Comparison of ENCODE assay signal across 22 mouse cellular contexts in the genomic region with DNA sequence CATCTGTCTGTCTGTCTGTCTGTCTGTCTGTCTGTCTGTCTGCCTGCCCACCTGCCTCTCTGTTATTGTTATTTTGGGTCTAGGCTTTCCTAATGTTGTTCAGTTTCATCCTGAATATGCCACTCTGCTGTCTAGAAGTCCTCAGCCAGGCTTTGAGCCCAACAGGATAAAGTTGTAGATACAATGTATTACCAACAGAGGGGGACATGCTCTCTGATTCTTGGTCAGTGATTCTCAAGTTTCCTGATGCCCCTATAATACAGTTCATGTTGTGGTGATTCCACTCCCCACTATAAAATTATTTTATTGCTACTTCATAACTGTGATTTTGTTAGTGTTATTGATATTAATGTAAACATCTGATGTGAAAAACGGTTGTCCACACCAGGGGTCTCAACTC. TPM values are rescaled to one million over a fixed set of nuclear protein-coding genes. Genes with fewer than 3 reads are reported as not detected.
A peak's percentile ranks its signal among the peaks of the same experiment; 100 is the strongest.
DNase-seq lines count a peak whose midpoint lies in the region; TF ChIP-seq lines count a peak whose summit lies in the region.
"Had no signal": no experiment of that assay in that cellular context is flagged by ENCODE, and none has a peak within 500 bp of the region (broad histone marks: within the 10 kb centered on the region; RNA-seq: fewer than 3 reads in every experiment).

No protein-coding gene starts in this region.

- no peaks in the 10 kb centered on the region for H3K27me3 ChIP-seq in liver, adult 2 months (ENCODE audit: control insufficient read depth, insufficient read depth, low read length)
- H3K27me3 ChIP-seq: embryonic facial prominence, embryonic 15.5 days; forebrain, embryonic 15.5 days; limb, embryonic 12.5 days had no signal

- no peaks in the 10 kb centered on the region for H3K79me2 ChIP-seq in liver, adult 2 months (ENCODE audit: control insufficient read depth, insufficient read depth, low read length)

- WGBS in liver, adult 2 months, result 25% methylated on average over 1 of the region's 1 CpGs

- TF ChIP-seq POLR2A in liver, adult 2 months (IDR thresholded peaks at IDR 0.05; ENCODE audit: extremely low read depth, insufficient read depth, low read length), result no peak

- no peak overlapping the region for H3K9ac ChIP-seq in liver, adult 2 months (ENCODE audit: low read depth, low read length)
- H3K9ac ChIP-seq: embryonic facial prominence, embryonic 15.5 days; forebrain, embryonic 15.5 days; limb, embryonic 12.5 days had no signal

- DNase-seq in embryo, embryonic 10 days (ENCODE audit: low spot score), result peak; percentile 24
- DNase-seq in embryo, embryonic 9.5 days (ENCODE audit: extremely low spot score), result no peak
- peak; percentile 10 for DNase-seq in liver, adult 2 months (ENCODE audit: extremely low read depth, low read depth, low spot score)
- DNase-seq in liver, result no peak
- peak; percentile 25 for DNase-seq in ES-CJ7 (ENCODE audit: low read depth, low spot score)
- peak; percentile 7 for DNase-seq in embryo, embryonic 11 days
- DNase-seq in left cerebral cortex, adult 9 months (ENCODE audit: low spot score in 2 of 2), result no peak
- DNase-seq in ovary, postnatal 10 days (ENCODE audit: low spot score), result no peak
- DNase-seq: adrenal gland, adult 2 months; cerebellum, postnatal 10 days; heart, postnatal 4 days; kidney, postnatal 14 days; thymus, adult 2 months had no signal

- TF ChIP-seq CTCF in liver, adult 2 months (IDR thresholded peaks at IDR 0.05; ENCODE audit: low read depth, low read length), result peak; percentile 38

- no peaks in the 10 kb centered on the region for H3K36me3 ChIP-seq in liver, adult 2 months (ENCODE audit: control insufficient read depth, insufficient read depth, low read length)
- H3K36me3 ChIP-seq: embryonic facial prominence, embryonic 15.5 days; forebrain, embryonic 15.5 days; limb, embryonic 12.5 days had no signal

- H3K27ac ChIP-seq in liver, adult 2 months (replicated peaks; ENCODE audit: insufficient read depth, low read depth, low read length), result no peak overlapping the region
- H3K27ac ChIP-seq: embryonic facial prominence, embryonic 15.5 days; forebrain, embryonic 15.5 days; limb, embryonic 12.5 days had no signal

- H3K4me1 ChIP-seq in liver, adult 2 months (ENCODE audit: control insufficient read depth, insufficient read depth, low read length), result peaks cover 10% of the 10 kb centered on the region; the same call in 1 of the 2 replicates
- H3K4me1 ChIP-seq: embryonic facial prominence, embryonic 15.5 days; forebrain, embryonic 15.5 days; limb, embryonic 12.5 days had no signal

- H3K4me3 ChIP-seq in liver, adult 2 months (ENCODE audit: insufficient read depth, low read depth, low read length), result no peak overlapping the region
- H3K4me3 ChIP-seq: embryonic facial prominence, embryonic 15.5 days; forebrain, embryonic 15.5 days; limb, embryonic 12.5 days had no signal

RNA-seq across cellular contexts. Expression of gene Olfr96, which starts 1.9 kb away (rescaled TPM):
- not detected in 2 replicates for total RNA-seq in liver, adult 2 months (2014; rRNA removed)
- not detected in 2 replicates for polyA plus RNA-seq in liver, adult 2 months (2012; rRNA removed)
- total RNA-seq: adrenal gland, adult 2 months; gastrocnemius, adult 8-10 months; heart, postnatal 4 days; layer of hippocampus, postnatal 14 days; megakaryocyte-erythroid progenitor cell, adult 5-6 weeks had no signal
- polyA plus RNA-seq: adrenal gland, adult 2 months; forebrain, embryonic 15.5 days; heart, embryonic 11.5 days; inflammation-experienced regulatory T-cells, adult 6 months; limb, embryonic 12.5 days; lung, embryonic 16.5 days; thymus, adult 2 months had no signal

RNA-seq across cellular contexts. Expression of gene Olfr95, which starts 9.0 kb away (rescaled TPM):
- not detected in 2 replicates for total RNA-seq in liver, adult 2 months (2014; rRNA removed)
- not detected in 2 replicates for polyA plus RNA-seq in liver, adult 2 months (2012; rRNA removed)
- total RNA-seq: adrenal gland, adult 2 months; gastrocnemius, adult 8-10 months; heart, postnatal 4 days; layer of hippocampus, postnatal 14 days; megakaryocyte-erythroid progenitor cell, adult 5-6 weeks had no signal
- polyA plus RNA-seq: adrenal gland, adult 2 months; embryonic facial prominence, embryonic 15.5 days; forebrain, embryonic 15.5 days; heart, embryonic 11.5 days; inflammation-experienced regulatory T-cells, adult 6 months; limb, embryonic 12.5 days; lung, embryonic 16.5 days had no signal

RNA-seq across cellular contexts. Expression of gene Olfr97, which starts 15.3 kb away (rescaled TPM):
- total RNA-seq in liver, adult 2 months (2014; rRNA removed), result not detected in 2 replicates
- not detected in 2 replicates for polyA plus RNA-seq in liver, adult 2 months (2012; rRNA removed)
- total RNA-seq: adrenal gland, adult 2 months; gastrocnemius, adult 8-10 months; heart, postnatal 4 days; layer of hippocampus, postnatal 14 days; megakaryocyte-erythroid progenitor cell, adult 5-6 weeks had no signal
- polyA plus RNA-seq: adrenal gland, adult 2 months; embryonic facial prominence, embryonic 15.5 days; forebrain, embryonic 15.5 days; heart, embryonic 11.5 days; inflammation-experienced regulatory T-cells, adult 6 months; limb, embryonic 12.5 days; lung, embryonic 16.5 days; thymus, adult 2 months had no signal

RNA-seq across cellular contexts. Expression of gene Olfr94, which starts 21.1 kb away (rescaled TPM):
- not detected in 2 replicates for total RNA-seq in liver, adult 2 months (2014; rRNA removed)
- polyA plus RNA-seq in liver, adult 2 months (2012; rRNA removed), result not detected in 2 replicates
- total RNA-seq: adrenal gland, adult 2 months; gastrocnemius, adult 8-10 months; heart, postnatal 4 days; layer of hippocampus, postnatal 14 days; megakaryocyte-erythroid progenitor cell, adult 5-6 weeks had no signal
- polyA plus RNA-seq: adrenal gland, adult 2 months; forebrain, embryonic 15.5 days; heart, embryonic 11.5 days; inflammation-experienced regulatory T-cells, adult 6 months; limb, embryonic 12.5 days; lung, embryonic 16.5 days; thymus, adult 2 months had no signal

RNA-seq across cellular contexts. Expression of gene Ubd, which starts 28.2 kb away (rescaled TPM):
- total RNA-seq in liver, adult 2 months (2014; rRNA removed), result 0.46 and 0.47 TPM in 2 replicates
- polyA plus RNA-seq in liver, adult 2 months (2012; rRNA removed), result 0.22 TPM in 1 of 2 replicates, not detected in the other
- total RNA-seq: adrenal gland, adult 2 months; gastrocnemius, adult 8-10 months; heart, postnatal 4 days; layer of hippocampus, postnatal 14 days; megakaryocyte-erythroid progenitor cell, adult 5-6 weeks had no signal
- polyA plus RNA-seq: adrenal gland, adult 2 months; embryonic facial prominence, embryonic 15.5 days; forebrain, embryonic 15.5 days; heart, embryonic 11.5 days; limb, embryonic 12.5 days had no signal

Comparison
In these comparisons a context has a peak if more than half of its experiments do, and no peak if none do; other contexts are left out.
1. DNase-seq: peak in embryo, embryonic 10 days (single experiment), liver, adult 2 months (single experiment), ES-CJ7 (single experiment) and embryo, embryonic 11 days (single experiment); none in embryo, embryonic 9.5 days (single experiment), liver (single experiment), left cerebral cortex, adult 9 months (0 of 2) and ovary, postnatal 10 days (single experiment).